Mouse (Mus musculus): Measurements from ENCODE around the gene Gm45713.
"Not testable (repeated sequence)": the region's sequence is repeated elsewhere in the genome, so short reads cannot be mapped to it uniquely, and the experiment has no call there.

Gene Gm45713

GRCm38 (mm10) chr7:45135993-45136567 is at the start of gene Gm45713, which contains the start of gene Flt3l:
Gene Gm45713 (minus strand): TSS chr7:45136231.
Gene Flt3l (minus strand): TSS chr7:45136432.
- DNase-seq (ENCODE audit: low spot score in 2 of 2): peak; percentile 90

DNA sequence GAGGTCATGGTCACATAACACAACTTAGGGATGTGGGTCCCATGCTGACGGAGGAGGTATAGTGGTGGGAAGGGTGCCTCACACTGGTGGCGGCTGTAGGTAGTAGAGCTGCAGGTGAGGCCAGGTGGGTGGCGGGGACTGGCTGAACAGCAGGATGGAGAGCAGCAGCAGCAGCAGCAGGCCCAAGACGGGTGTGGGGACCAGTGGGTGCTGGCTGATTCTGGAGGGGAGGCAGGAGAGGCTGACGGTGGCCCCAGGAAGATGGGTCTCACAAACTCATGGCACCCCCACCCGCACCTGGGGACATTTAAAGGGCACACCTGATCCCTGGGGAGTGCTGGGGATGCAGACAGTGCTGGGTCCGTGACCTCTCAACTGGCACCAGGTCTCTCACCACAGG is 47.6 kb upstream of the Gm45713 start:
- no peak for DNase-seq (ENCODE audit: low spot score in 2 of 2)

GRCm38 (mm10) chr7:45182606-45183005 is 46.6 kb upstream of the Gm45713 start:
- DNase-seq (ENCODE audit: low spot score in 2 of 2): no peak

DNA sequence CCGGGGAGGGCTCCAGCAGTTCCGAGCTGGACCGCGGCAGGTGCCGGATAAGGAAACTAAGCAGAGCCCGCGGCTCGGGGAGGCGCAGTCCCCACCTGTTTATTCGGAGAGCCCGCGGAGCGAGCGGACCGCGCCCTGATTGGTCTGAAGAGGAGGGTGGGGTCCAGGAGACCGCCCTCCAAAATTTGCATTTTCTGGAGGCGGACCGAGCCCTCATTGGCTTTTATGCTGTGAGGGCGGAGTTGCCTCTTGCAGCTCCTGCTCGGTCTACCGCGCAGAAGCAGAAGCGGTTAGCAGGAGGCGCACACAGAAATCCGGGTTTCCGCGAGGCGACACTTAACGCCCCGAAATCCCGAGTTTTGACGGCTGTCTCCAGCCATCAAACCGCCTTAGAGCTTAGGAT is 46.2 kb upstream of the Gm45713 start:
- peak; percentile 63 to 83 for DNase-seq (ENCODE audit: low spot score in 2 of 2)

- DNase-seq (ENCODE audit: low spot score in 2 of 2): no peak
These were observed 45.5 kb upstream of the Gm45713 start for GRCm38 (mm10) chr7:45181540-45181939.

DNA sequence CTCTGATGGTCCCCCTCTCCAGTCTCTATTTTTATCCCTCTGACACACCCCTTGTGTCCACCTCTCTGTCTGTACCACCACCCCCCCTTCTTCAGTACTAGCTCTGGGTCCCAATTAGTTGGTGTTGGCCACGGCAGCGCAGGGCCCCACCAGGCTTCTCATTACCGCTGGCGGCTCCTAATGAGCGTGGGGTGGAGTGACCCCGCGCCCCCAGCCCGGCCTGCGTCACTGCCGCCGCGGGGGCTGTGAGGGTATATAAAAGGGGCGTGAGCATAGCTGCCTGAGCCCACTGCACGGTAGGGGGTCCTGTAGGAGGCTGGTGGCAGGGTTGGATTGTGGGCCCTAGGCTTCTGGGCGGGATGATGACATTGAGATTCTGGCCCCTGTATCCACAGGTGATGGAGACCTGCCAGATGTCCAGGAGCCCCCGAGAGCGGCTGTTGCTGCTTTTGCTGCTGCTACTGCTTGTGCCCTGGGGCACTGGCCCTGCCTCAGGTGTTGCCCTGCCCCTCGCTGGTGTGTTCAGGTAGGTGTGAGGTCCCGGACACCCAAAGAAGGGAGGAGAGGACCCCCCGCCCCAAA is 45.0 kb upstream of the Gm45713 start, which contains the start of gene Pth2:
Pth2 (plus strand) TSS at position 100 of the 582 bp plus-strand sequence.
- no peak for DNase-seq (ENCODE audit: low spot score in 2 of 2)

DNA sequence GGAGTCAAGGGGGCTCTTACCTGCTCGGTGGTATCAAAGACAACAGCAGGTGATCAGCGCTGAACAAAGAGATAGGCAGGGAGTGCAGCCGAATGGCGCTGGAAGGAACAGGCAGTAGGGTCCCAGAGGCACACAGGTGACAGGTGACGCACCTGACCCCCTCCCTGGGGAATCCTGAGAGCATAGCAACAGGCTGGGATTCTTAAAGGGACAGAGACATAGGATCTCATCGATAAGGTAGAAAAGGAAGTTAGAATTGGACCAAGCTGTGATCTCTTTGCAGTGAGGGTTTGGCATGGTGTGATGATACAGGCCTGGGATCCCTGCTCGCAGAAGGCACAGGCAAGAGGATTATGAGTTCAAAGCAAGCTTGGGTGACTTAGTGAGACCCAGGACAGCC is 43.4 kb upstream of the Gm45713 start, which contains the start of gene Gfy:
Gfy (minus strand) TSS at position 101 of the 400 bp plus-strand sequence.
- DNase-seq (ENCODE audit: low spot score in 2 of 2): no peak

GRCm38 (mm10) chr7:45178550-45178949 is 42.5 kb upstream of the Gm45713 start:
- no peak for DNase-seq (ENCODE audit: low spot score in 2 of 2)

- DNase-seq (ENCODE audit: low spot score in 2 of 2): no peak
These were observed 40.3 kb upstream of the Gm45713 start for GRCm38 (mm10) chr7:45176356-45176755.

DNA sequence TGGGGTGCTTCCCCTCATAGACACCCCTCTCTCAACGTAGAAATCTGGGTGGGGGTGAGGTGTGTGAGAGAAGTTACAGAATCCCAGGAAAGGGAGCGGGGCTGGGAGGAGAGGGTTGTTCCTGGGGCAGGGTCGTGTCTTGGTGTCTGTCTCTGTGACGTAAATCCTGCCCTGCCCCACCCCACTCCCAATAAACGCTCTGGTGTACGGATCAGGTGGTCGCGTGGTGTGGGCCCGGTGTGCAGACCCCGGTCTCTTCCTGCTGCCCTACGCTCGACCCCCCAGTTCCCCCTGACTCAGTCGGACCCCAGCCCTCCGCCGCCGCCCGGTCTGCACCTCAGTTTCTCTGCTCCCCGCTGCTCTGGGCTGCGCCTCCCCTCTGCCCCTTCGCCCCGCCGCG is 39.9 kb upstream of the Gm45713 start:
- DNase-seq (ENCODE audit: low spot score in 2 of 2): no peak

DNA sequence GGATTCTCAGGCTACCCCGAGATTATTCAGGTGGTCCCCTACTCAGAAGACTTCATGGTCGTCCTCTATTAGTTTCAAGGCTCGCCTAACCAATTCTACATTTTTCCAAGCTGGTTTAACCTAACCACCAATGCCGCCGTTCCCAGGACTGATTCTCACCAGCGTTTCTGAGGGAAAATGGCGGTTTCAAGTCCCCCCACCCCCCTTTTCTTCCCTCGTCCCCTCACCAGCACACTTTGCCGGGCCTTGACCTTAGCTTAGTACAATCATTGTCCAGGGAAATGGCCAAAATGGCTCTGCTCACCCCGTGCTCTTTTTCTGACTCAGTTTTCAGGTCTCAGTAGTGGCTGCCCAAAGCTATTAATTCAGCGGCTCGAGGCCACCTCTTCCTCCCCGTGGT is 39.4 kb upstream of the Gm45713 start:
- no peak for DNase-seq (ENCODE audit: low spot score in 2 of 2)

DNA sequence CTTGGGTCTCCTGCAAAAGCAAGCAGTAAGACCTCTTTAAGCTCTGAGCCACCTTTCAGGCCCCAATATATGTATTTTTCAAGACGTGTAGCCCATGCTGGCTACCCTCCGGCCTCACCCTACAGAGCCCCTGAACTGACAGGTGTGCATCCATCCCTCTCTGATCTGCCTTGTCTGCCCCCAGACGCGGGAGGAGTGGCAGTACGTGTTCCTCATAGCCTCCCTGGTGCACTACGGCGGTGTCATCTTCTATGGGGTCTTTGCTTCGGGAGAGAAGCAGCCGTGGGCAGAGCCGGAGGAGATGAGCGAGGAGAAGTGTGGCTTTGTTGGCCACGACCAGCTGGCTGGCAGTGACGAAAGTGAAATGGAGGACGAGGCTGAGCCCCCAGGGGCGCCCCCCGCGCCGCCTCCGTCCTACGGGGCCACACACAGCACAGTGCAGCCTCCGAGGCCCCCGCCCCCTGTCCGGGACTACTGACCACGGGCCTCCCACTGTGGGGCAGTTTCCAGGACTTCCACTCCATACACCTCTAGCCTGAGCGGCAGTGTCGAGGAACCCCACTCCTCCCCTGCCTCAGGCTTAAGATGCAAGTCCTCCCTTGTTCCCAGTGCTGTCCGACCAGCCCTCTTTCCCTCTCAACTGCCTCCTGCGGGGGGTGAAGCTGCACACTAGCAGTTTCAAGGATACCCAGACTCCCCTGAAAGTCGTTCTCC is 38.7 kb upstream of the Gm45713 start:
- no peak for DNase-seq (ENCODE audit: low spot score in 2 of 2)

DNA sequence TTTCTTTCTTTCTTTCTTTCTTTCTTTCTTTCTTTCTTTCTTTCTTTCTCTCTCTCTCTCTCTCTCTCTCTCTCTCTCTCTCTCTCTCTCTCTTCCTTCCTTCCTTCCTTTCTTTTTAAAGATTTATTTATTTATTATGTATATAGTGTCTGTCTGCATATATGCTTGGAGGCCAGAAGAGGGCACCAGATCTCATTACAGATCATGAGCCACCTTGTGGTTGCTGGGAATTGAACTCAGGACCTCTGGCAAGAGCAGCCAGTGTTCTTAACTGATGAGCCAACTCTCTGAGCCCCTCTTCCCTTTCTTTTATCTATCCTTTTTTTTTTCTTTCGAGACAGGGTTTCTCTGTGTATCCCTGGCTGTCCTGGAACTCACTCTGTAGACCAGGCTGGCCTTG is 37.7 kb upstream of the Gm45713 start:
- not testable (repeated sequence) for DNase-seq (ENCODE audit: low spot score in 2 of 2)

DNA sequence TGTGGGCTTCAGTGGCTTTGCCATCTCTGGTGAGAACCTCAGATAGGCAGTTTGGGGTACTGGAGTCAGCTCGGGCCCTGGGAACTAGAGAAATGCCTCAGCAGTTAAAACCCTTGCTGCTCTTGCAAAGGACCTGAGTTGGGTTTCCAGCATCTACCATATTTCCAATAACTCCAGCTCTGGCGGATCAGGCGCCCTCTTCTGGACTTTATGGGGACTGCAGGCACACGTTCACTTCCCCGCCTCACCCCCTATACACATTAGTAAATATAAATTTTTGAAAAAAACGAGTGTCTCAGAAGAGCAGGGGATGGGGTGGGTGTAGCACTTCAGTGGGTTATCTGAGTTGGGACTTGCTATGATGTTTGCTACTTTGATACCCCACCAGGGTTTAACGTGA is 36.9 kb upstream of the Gm45713 start:
- DNase-seq (ENCODE audit: low spot score in 2 of 2): peak; percentile 36 to 61

DNA sequence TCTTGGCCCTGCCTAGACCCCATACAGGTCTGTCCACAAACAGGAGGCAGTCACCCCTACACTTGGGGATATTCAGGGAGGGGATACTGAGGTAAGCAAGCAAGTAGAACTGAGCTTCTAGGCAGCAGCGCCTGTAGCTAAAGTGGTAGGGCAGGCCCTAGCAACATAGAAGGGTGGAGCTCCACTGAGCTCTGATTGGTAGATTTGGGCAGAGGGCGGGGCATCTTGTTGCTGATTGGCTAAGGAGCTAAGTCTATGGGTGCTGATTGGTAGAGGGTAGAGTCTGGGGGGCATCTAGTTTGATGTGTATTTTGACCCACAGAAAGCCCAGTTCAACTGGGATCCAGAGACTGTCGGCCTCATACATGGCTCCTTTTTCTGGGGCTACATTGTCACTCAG is 33.5 kb upstream of the Gm45713 start:
- DNase-seq (ENCODE audit: low spot score in 2 of 2): no peak

DNA sequence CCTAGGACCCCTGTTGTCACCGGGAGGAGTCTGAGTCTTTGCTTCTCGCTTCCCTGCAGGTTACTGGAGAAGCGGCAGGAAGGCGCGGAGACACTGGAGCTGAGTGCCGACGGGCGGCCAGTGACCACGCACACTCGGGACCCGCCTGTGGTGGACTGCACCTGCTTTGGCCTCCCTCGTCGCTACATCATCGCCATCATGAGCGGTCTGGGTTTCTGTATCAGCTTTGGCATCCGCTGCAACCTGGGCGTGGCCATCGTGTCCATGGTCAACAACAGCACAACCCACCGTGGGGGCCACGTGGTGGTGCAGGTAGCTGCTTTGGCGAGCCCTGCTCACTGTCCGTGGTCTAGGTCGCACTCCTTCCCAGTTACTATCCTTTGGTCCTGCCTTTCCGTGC is 32.6 kb upstream of the Gm45713 start:
- no peak for DNase-seq (ENCODE audit: low spot score in 2 of 2)

GRCm38 (mm10) chr7:45167761-45168445 is 31.9 kb upstream of the Gm45713 start:
- no peak for DNase-seq (ENCODE audit: low spot score in 2 of 2)

DNA sequence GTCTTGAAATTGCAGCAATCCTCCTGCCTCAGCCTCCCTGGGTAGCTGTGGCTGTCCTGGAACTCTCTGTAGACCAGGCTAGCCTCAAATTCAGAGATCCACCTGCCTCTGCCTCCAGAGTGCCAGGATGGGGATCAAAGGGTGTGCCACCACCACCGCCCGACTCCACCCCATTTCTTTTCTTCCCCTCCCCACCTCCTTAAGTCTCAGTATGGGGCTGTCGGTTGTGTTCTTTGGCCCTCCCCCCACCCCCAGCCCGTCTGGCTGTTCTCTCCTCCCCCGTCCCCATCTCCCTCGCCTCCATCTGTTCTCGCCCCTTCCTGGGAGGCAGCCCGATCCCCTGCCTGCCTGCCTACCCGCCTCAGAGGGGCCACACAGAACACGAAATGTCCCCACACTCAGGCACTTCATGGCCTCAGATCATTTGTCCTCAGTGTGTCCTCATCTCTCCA is 30.9 kb upstream of the Gm45713 start:
- DNase-seq (ENCODE audit: low spot score in 2 of 2): no peak

DNA sequence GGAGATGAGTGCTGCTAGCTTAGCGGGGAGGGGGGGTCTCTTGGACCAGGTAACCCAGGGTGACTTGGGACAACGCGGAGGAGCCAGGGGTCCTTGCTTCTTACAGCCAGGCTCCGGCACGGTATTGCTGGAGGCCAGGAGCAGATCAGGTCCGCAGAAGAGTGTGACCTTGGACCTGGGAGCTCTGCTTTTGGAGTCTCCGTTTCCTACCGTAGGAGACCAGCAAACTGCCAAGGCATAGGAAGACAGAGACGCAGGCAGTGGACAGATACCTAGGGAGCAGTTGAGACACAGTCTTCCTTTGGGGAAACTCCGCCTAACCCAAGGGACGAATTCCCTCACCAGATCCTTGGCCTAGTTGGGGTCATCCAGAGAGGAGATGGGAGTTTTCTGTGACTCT is 29.7 kb upstream of the Gm45713 start:
- DNase-seq (ENCODE audit: low spot score in 2 of 2): no peak

- DNase-seq (ENCODE audit: low spot score in 2 of 2): no peak
These were observed 28.8 kb upstream of the Gm45713 start for GRCm38 (mm10) chr7:45164833-45165232.

- no peak for DNase-seq (ENCODE audit: low spot score in 2 of 2)
These were observed 27.9 kb upstream of the Gm45713 start, which contains the start of gene Slc17a7 for GRCm38 (mm10) chr7:45163735-45164490. Gene Slc17a7 (plus strand): TSS chr7:45163949.

Measured in natural killer cell, adult 2 months (primary cell).